Mouse (Mus musculus) megakaryocyte, embryonic 14.5 days (primary cell): ENCODE results near the gene Gm10283.

ENCODE experiments used
- FLI1 ChIP-seq: IDR thresholded peaks from 2 replicates; pipeline ENCODE4 v1.6.1; 2012; ENCODE audit warnings: low read length, inconsistent platforms, mixed read lengths
- GATA1 ChIP-seq: IDR thresholded peaks from 3 replicates; pipeline ENCODE4 v1.6.1; 2012; ENCODE audit warnings: mixed read lengths, low read length, inconsistent platforms, borderline replicate concordance

DNA sequence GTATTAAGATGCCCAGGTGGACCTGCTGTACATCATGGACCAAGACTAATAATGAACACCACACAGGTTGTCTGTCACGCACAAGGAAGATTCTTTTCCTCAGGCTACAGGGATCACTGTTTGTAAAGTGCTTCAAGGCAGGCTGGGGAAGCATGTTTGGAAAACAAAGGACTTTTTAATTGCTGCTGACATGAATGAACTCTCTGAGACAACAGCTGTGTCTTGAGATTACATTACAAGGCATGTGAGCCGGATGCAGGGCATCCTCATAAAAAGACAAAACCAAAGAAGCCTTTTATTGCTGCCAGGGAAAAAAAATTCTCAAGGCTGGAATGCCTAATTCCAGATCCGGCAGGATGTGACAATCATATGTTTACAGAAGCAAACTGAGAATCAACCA, 64.4 kb downstream of the Gm10283 start:
- no peak for TF ChIP-seq GATA1
- TF ChIP-seq FLI1: no peak
